Mouse (Mus musculus) kidney, postnatal 36 days (tissue): Measurements from ENCODE around the gene Olfr1286.

Source experiments
- DNase-seq, 2 experiments: peaks; one replicate each; pipeline ENCODE4 v3.0.0; 2021 to 2022; ENCODE audit warnings: mixed read lengths in 2 of 2

Olfr1286 gene

DNA sequence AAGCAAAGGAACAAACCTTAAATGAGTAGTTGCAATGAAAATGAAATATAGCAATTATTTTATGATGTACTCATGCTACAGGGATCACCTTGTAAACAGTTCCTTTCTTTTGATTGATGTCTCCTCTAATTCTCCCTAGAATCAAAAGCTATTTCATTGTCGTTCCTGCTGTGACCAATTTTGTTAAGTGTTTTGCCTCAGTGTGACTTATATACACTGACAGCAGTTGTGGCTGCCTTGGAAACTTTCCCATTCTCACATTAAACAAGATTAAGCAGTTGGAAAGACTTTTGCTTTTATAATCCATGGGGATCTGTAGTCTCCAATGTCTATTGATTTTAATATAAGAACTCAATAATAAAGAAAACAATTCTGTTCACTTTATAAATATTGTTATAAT is at the start of gene Olfr1286:
Gene Olfr1286, minus strand, starts transcription at position 185 of the 400 bp plus-strand sequence.
- DNase-seq: no peak

DNA sequence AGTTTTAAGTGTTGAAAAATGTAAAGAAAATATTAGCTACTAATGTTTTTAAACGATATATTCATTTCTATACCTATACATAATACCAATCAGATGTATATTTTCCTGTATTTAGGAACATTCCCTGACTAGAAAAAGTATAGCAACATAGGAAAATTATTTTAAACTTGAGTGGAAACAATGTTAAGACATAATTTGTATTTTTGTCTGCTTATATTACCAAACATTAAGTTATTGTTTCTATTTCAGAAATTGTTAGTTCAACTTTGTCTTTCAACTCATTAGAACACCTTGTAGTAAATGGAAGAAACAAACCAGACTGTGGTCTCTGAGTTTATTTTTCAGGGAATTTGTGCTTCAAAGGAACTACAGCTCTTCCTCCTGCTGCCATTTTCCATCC is 25.9 kb upstream of the Olfr1286 start, which contains the start of gene Olfr1287:
Gene Olfr1287, plus strand, starts transcription at position 301 of the 400 bp plus-strand sequence.
- DNase-seq: no peak

- no peak for DNase-seq
These were observed 47.7 kb downstream of the Olfr1286 start, which contains the start of gene Olfr1284 for GRCm38 (mm10) chr2:111375222-111375621. Gene Olfr1284 (plus strand): TSS chr2:111375522.
